Mouse (Mus musculus) limb, embryonic 13.5 days (tissue): ENCODE measurements around the gene Spag9. TPM values are rescaled to one million over a fixed set of nuclear protein-coding genes. Genes with fewer than 3 reads are reported as not detected.
"Not testable (repeated sequence)": the region's sequence is repeated elsewhere in the genome, so short reads cannot be mapped to it uniquely, and the experiment has no call there.

Source experiments
- ATAC-seq: fragments of 200-750 bp; cut with Nextera tagmentation; 2 replicates; pipeline ENCODE4 v1.8.0; 2017; ENCODE audit warnings: low read depth, moderate number of reproducible peaks, moderate TSS enrichment; ENCODE audit not compliant: low FRiP score
- H3K27ac ChIP-seq: fragments of 300-500 bp; sonication (generic); 2 replicates; pipeline ENCODE4 v1.5.1; 2015; ENCODE audit warnings: inconsistent platforms, mild to moderate bottlenecking, moderate library complexity
- H3K27me3 ChIP-seq: fragments of 300-500 bp; sonication (generic); 2 replicates; pipeline ENCODE4 v1.6.1; 2015; ENCODE audit warnings: mild to moderate bottlenecking, inconsistent platforms
- H3K36me3 ChIP-seq: fragments of 300-500 bp; sonication (generic); 2 replicates; pipeline ENCODE4 v1.6.1; 2015; ENCODE audit warnings: inconsistent platforms, mild to moderate bottlenecking, moderate library complexity
- H3K4me1 ChIP-seq: fragments of 300-500 bp; sonication (generic); 2 replicates; pipeline ENCODE4 v1.6.1; 2015; ENCODE audit warnings: inconsistent platforms
- H3K4me2 ChIP-seq: fragments of 300-500 bp; sonication (generic); replicated peaks from 2 replicates; pipeline ENCODE4 v1.6.1; 2015; ENCODE audit warnings: inconsistent platforms, mild to moderate bottlenecking, moderate library complexity
- H3K4me3 ChIP-seq: fragments of 300-500 bp; sonication (generic); 2 replicates; pipeline ENCODE4 v1.5.1; 2015; ENCODE audit warnings: moderate library complexity, mild to moderate bottlenecking, inconsistent platforms
- H3K9ac ChIP-seq: fragments of 300-500 bp; sonication (generic); 2 replicates; pipeline ENCODE4 v1.6.1; 2015; ENCODE audit warnings: mild to moderate bottlenecking, inconsistent platforms
- H3K9me3 ChIP-seq: fragments of 300-500 bp; sonication (generic); 2 replicates; pipeline ENCODE4 v1.6.1; 2016; ENCODE audit warnings: inconsistent platforms
- WGBS: fragments of 180-500 bp; shearing (Covaris S2); methylation state at CpG from one replicate; pipeline ENCODE4 v1.1.7; 2015; 5-methylcytosine and 5-hydroxymethylcytosine counted together
- polyA plus RNA-seq: library from polyadenylated mRNA; unstranded; fragments of >200 nt; fragmentation: Nextera tagmentation; extraction: Ambion mirVana; gene quantifications from 2 replicates; pipeline ENCODE4 v1.2.1, GENCODE M21; 2015

The Spag9 gene
- polyA plus RNA-seq, 1 experiment from 2014 or later: 44.1 TPM

- Histone ChIP-seq H3K4me1 (no peaks in the 10 kb centered on the region), H3K9me3 (no peaks in the 10 kb centered on the region), H3K36me3 (peaks cover 26% of the 10 kb centered on the region), H3K4me3 (no peak overlapping the region), H3K27ac (no peak overlapping the region), H3K4me2 (no peak overlapping the region), H3K9ac (no peak overlapping the region), H3K27me3 (no peaks in the 10 kb centered on the region)
- ATAC-seq: no peak
- WGBS: 92% methylated on average over 4 of the region's 4 CpGs
Measured at GRCm38 (mm10) chr11:94073283-94073682, 77.4 kb downstream of the Spag9 start.

- WGBS: 85% methylated on average over 2 of the region's 2 CpGs
- not testable (repeated sequence) for H3K9me3 ChIP-seq, ATAC-seq, H3K4me3 ChIP-seq, H3K9ac ChIP-seq, H3K4me1 ChIP-seq, H3K27me3 ChIP-seq, H3K27ac ChIP-seq, H3K4me2 ChIP-seq
- peaks cover 73% of the 10 kb centered on the region for H3K36me3 ChIP-seq
Measured at GRCm38 (mm10) chr11:94086966-94087365, 91.1 kb downstream of the Spag9 start.

GRCm38 (mm10) chr11:94090496-94090895 lies 94.6 kb downstream of the Spag9 start:
- ATAC-seq: no peak
- Histone ChIP-seq H3K27ac (no peak overlapping the region), H3K27me3 (no peaks in the 10 kb centered on the region), H3K4me2 (no peak overlapping the region), H3K4me3 (no peak overlapping the region), H3K9ac (no peak overlapping the region), H3K4me1 (no peaks in the 10 kb centered on the region), H3K9me3 (no peaks in the 10 kb centered on the region), H3K36me3 (peaks cover 73% of the 10 kb centered on the region)
- 81% methylated on average over 4 of the region's 4 CpGs for WGBS

GRCm38 (mm10) chr11:94097489-94097888 lies 101.6 kb downstream of the Spag9 start:
- no peaks in the 10 kb centered on the region for H3K9me3 ChIP-seq
- H3K4me3 ChIP-seq: no peak overlapping the region
- no peak for ATAC-seq
- H3K27ac ChIP-seq: no peak overlapping the region
- H3K4me1 ChIP-seq: no peaks in the 10 kb centered on the region
- no peak overlapping the region for H3K4me2 ChIP-seq
- 91% methylated on average over 3 of the region's 3 CpGs for WGBS
- H3K27me3 ChIP-seq: no peaks in the 10 kb centered on the region
- H3K36me3 ChIP-seq: peaks cover 74% of the 10 kb centered on the region
- H3K9ac ChIP-seq: no peak overlapping the region

GRCm38 (mm10) chr11:94098840-94099239 lies 102.9 kb downstream of the Spag9 start:
- no peak for ATAC-seq

GRCm38 (mm10) chr11:94113795-94114194 lies 117.9 kb downstream of the Spag9 start:
- H3K9ac ChIP-seq: no peak overlapping the region
- no peaks in the 10 kb centered on the region for H3K9me3 ChIP-seq
- 95% methylated on average over 2 of the region's 2 CpGs for WGBS
- no peaks in the 10 kb centered on the region for H3K27me3 ChIP-seq
- H3K27ac ChIP-seq: no peak overlapping the region
- no peak overlapping the region for H3K4me3 ChIP-seq
- peaks cover 59% of the 10 kb centered on the region for H3K36me3 ChIP-seq
- ATAC-seq: no peak
- H3K4me2 ChIP-seq: no peak overlapping the region
- no peaks in the 10 kb centered on the region for H3K4me1 ChIP-seq

More at GRCm38 (mm10) chr11:94098840-94099239, 102.9 kb downstream of the Spag9 start:
- H3K27ac ChIP-seq: no peak overlapping the region
- H3K9ac ChIP-seq: no peak overlapping the region
- H3K36me3 ChIP-seq: peaks cover 72% of the 10 kb centered on the region
- no peaks in the 10 kb centered on the region for H3K27me3 ChIP-seq
- no peaks in the 10 kb centered on the region for H3K9me3 ChIP-seq
- no peaks in the 10 kb centered on the region for H3K4me1 ChIP-seq
- no peak overlapping the region for H3K4me3 ChIP-seq
- no peak overlapping the region for H3K4me2 ChIP-seq
- 92% methylated on average over 5 of the region's 5 CpGs for WGBS

GRCm38 (mm10) chr11:94115408-94115807 lies 119.5 kb downstream of the Spag9 start:
- peaks cover 60% of the 10 kb centered on the region for H3K36me3 ChIP-seq
- H3K4me1 ChIP-seq: no peaks in the 10 kb centered on the region
- no peak for ATAC-seq
- H3K4me3 ChIP-seq: no peak overlapping the region
- H3K9me3 ChIP-seq: no peaks in the 10 kb centered on the region
- no peak overlapping the region for H3K27ac ChIP-seq
- WGBS: 95% methylated on average over 5 of the region's 5 CpGs
- H3K9ac ChIP-seq: no peak overlapping the region
- no peak overlapping the region for H3K4me2 ChIP-seq
- H3K27me3 ChIP-seq: no peaks in the 10 kb centered on the region

GRCm38 (mm10) chr11:94116655-94117054 lies 120.8 kb downstream of the Spag9 start:
- H3K4me1 ChIP-seq: no peaks in the 10 kb centered on the region
- no peak overlapping the region for H3K4me3 ChIP-seq
- no peak for ATAC-seq
- H3K9ac ChIP-seq: no peak overlapping the region
- no peak overlapping the region for H3K4me2 ChIP-seq
- H3K36me3 ChIP-seq: peaks cover 68% of the 10 kb centered on the region
- WGBS: 96% methylated on average over 7 of the region's 7 CpGs
- no peaks in the 10 kb centered on the region for H3K27me3 ChIP-seq
- no peaks in the 10 kb centered on the region for H3K9me3 ChIP-seq
- no peak overlapping the region for H3K27ac ChIP-seq

- H3K9me3 ChIP-seq: no peaks in the 10 kb centered on the region
- no peak overlapping the region for H3K4me2 ChIP-seq
- H3K27me3 ChIP-seq: no peaks in the 10 kb centered on the region
- no peak overlapping the region for H3K27ac ChIP-seq
- peaks cover 70% of the 10 kb centered on the region for H3K36me3 ChIP-seq
- no peaks in the 10 kb centered on the region for H3K4me1 ChIP-seq
- H3K9ac ChIP-seq: no peak overlapping the region
- no peak for ATAC-seq
- no peak overlapping the region for H3K4me3 ChIP-seq
- WGBS: 94% methylated on average over 6 of the region's 6 CpGs
Measured at GRCm38 (mm10) chr11:94117836-94118235, 121.9 kb downstream of the Spag9 start.

GRCm38 (mm10) chr11:94118612-94119011 lies 122.7 kb downstream of the Spag9 start:
- no peak overlapping the region for H3K4me2 ChIP-seq
- no peak overlapping the region for H3K4me3 ChIP-seq
- ATAC-seq: no peak
- no peaks in the 10 kb centered on the region for H3K4me1 ChIP-seq
- H3K36me3 ChIP-seq: peaks cover 71% of the 10 kb centered on the region
- no peaks in the 10 kb centered on the region for H3K27me3 ChIP-seq
- H3K27ac ChIP-seq: no peak overlapping the region
- H3K9me3 ChIP-seq: no peaks in the 10 kb centered on the region
- H3K9ac ChIP-seq: no peak overlapping the region

GRCm38 (mm10) chr11:94120690-94121089 lies 124.8 kb downstream of the Spag9 start:
- no peak overlapping the region for H3K4me2 ChIP-seq
- H3K9ac ChIP-seq: no peak overlapping the region
- no peaks in the 10 kb centered on the region for H3K4me1 ChIP-seq
- no peaks in the 10 kb centered on the region for H3K27me3 ChIP-seq
- 89% methylated on average over 3 of the region's 3 CpGs for WGBS
- H3K27ac ChIP-seq: no peak overlapping the region
- H3K36me3 ChIP-seq: peaks cover 66% of the 10 kb centered on the region
- H3K4me3 ChIP-seq: no peak overlapping the region
- ATAC-seq: no peak
- no peaks in the 10 kb centered on the region for H3K9me3 ChIP-seq

GRCm38 (mm10) chr11:94121501-94121900 lies 125.6 kb downstream of the Spag9 start:
- H3K4me3 ChIP-seq: no peak overlapping the region
- no peak overlapping the region for H3K9ac ChIP-seq
- ATAC-seq: no peak
- no peaks in the 10 kb centered on the region for H3K27me3 ChIP-seq
- peaks cover 63% of the 10 kb centered on the region for H3K36me3 ChIP-seq
- no peak overlapping the region for H3K4me2 ChIP-seq
- no peaks in the 10 kb centered on the region for H3K4me1 ChIP-seq
- 89% methylated on average over 10 of the region's 10 CpGs for WGBS
- H3K9me3 ChIP-seq: no peaks in the 10 kb centered on the region
- no peak overlapping the region for H3K27ac ChIP-seq

- 95% methylated on average over 9 of the region's 9 CpGs for WGBS
- H3K9me3 ChIP-seq: no peaks in the 10 kb centered on the region
- H3K27ac ChIP-seq: no peak overlapping the region
- H3K27me3 ChIP-seq: no peaks in the 10 kb centered on the region
- no peak overlapping the region for H3K4me3 ChIP-seq
- no peak overlapping the region for H3K9ac ChIP-seq
- no peak overlapping the region for H3K4me2 ChIP-seq
- peaks cover 60% of the 10 kb centered on the region for H3K36me3 ChIP-seq
- no peak for ATAC-seq
- no peaks in the 10 kb centered on the region for H3K4me1 ChIP-seq
Measured at GRCm38 (mm10) chr11:94122341-94123030, 126.6 kb downstream of the Spag9 start.
